Mouse (Mus musculus) stomach, postnatal 0 days (tissue): ENCODE results near the gene Snx4. TPM values are rescaled to one million over a fixed set of nuclear protein-coding genes. Genes with fewer than 3 reads are reported as not detected.

Experiments used
- ATAC-seq: fragments of 200-750 bp; cut with Nextera tagmentation; 2 replicates; pipeline ENCODE4 v1.8.0; 2017; ENCODE audit not compliant: low FRiP score, low TSS enrichment
- DNase-seq: peaks from one replicate; pipeline ENCODE4 v3.0.0-alpha.2; 2016; ENCODE audit warnings: low spot score
- H3K27ac ChIP-seq: fragments of 300-500 bp; sonication (generic); replicated peaks from 2 replicates; pipeline ENCODE4 v1.5.1; 2014; ENCODE audit warnings: mild to moderate bottlenecking, control low read depth
- H3K27me3 ChIP-seq: fragments of 300-500 bp; sonication (generic); 2 replicates; pipeline ENCODE4 v1.6.1; 2014; ENCODE audit warnings: low read length; ENCODE audit not compliant: control insufficient read depth, insufficient read depth
- H3K36me3 ChIP-seq: fragments of 300-500 bp; sonication (generic); 2 replicates; pipeline ENCODE4 v1.6.1; 2014; ENCODE audit warnings: low read length, mixed read lengths; ENCODE audit not compliant: control insufficient read depth, insufficient read depth
- H3K4me1 ChIP-seq: fragments of 300-500 bp; sonication (generic); replicated peaks from 2 replicates; pipeline ENCODE4 v1.6.1; 2014; ENCODE audit warnings: antibody characterized with exemption; ENCODE audit not compliant: control insufficient read depth, insufficient read depth
- H3K4me2 ChIP-seq: fragments of 300-500 bp; sonication (generic); replicated peaks from 2 replicates; pipeline ENCODE4 v1.6.1; 2014; ENCODE audit warnings: low read depth, mild to moderate bottlenecking, control low read depth, moderate library complexity
- H3K4me3 ChIP-seq: fragments of 300-500 bp; sonication (generic); 2 replicates; pipeline ENCODE4 v1.5.1; 2014; ENCODE audit warnings: low read depth, low read length, control low read depth
- H3K9ac ChIP-seq: fragments of 300-500 bp; sonication (generic); 2 replicates; pipeline ENCODE4 v1.6.1; 2014; ENCODE audit warnings: mild to moderate bottlenecking, low read length, control low read depth, mixed read lengths
- H3K9me3 ChIP-seq: fragments of 300-500 bp; sonication (generic); 2 replicates; pipeline ENCODE4 v1.6.1; 2016; ENCODE audit warnings: low read length; ENCODE audit not compliant: control insufficient read depth
- CTCF ChIP-seq: IDR thresholded peaks from 2 replicates; pipeline ENCODE4 v1.5.1; 2016; ENCODE audit warnings: antibody characterized with exemption, low read depth, mild to moderate bottlenecking, moderate library complexity
- EP300 ChIP-seq: optimal IDR thresholded peaks from 2 replicates; pipeline ENCODE3; 2016; ENCODE audit warnings: antibody characterized with exemption
- whole genome bisulfite sequencing: fragments of 180-500 bp; shearing (Covaris S2); extraction: QIAGEN DNeasy Blood & Tissue Kit; methylation state at CpG from one replicate; pipeline ENCODE4 v1.1.7; 2014; 5-methylcytosine and 5-hydroxymethylcytosine counted together
- polyA plus RNA-seq: library from polyadenylated mRNA; unstranded; fragments of >200 nt; fragmentation: Nextera tagmentation; extraction: Ambion mirVana; gene quantifications from 2 replicates; pipeline ENCODE4 v1.2.1, GENCODE M21; 2015

The Snx4 gene
- polyA plus RNA-seq, 1 experiment from 2014 or later = 59.7 TPM

DNA sequence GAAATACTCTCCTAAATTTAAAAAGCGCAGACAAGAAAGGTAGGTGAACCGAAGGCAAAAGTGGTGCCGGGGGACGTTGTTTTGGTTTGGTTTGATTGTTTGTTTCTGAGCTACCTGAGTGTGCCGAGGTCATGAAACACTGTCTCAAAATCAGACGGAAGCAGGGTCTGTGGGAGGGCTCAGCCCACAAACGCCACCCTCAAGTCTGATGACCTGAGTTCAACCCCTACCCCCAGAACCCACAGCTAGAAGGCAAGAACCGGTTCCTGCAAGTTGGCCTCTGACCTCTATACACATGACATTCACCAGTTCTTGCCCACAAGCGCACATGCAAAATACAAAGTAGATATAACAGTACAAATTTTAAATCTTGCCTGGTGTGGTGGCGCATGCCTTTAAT is 86.4 kb downstream of the Snx4 start:
- no peak for DNase-seq
- Histone ChIP-seq H3K4me2 (peak overlapping the region; percentile 39), H3K9me3 (no peaks in the 10 kb centered on the region), H3K27me3 (no peaks in the 10 kb centered on the region), H3K27ac (no peak overlapping the region), H3K9ac (peak overlapping the region; percentile 18; the same call in 1 of the 2 replicates), H3K4me3 (peak overlapping the region; percentile 12; the same call in 1 of the 2 replicates), H3K4me1 (0 out of 2 replicates have a peak, but pooled peaks cover 2% of the 10 kb centered on the region), H3K36me3 (no peaks in the 10 kb centered on the region)
- no peak for TF ChIP-seq CTCF
- no peak for TF ChIP-seq EP300
- ATAC-seq = no peak
- WGBS = 69% methylated on average over 10 of the region's 10 CpGs

- TF ChIP-seq EP300 (no peak), CTCF (no peak)
- Histone ChIP-seq H3K4me1 (0 out of 2 replicates have a peak, but pooled peaks cover 2% of the 10 kb centered on the region), H3K4me3 (no peak overlapping the region), H3K27me3 (no peaks in the 10 kb centered on the region), H3K4me2 (no peak overlapping the region), H3K36me3 (no peaks in the 10 kb centered on the region), H3K9ac (no peak overlapping the region), H3K9me3 (no peaks in the 10 kb centered on the region), H3K27ac (no peak overlapping the region)
- DNase-seq (no peak), ATAC-seq (no peak)
- WGBS = 33% methylated on average over 4 of the region's 4 CpGs
Measured at GRCm38 (mm10) chr16:33338492-33338891, 87.2 kb downstream of the Snx4 start.

GRCm38 (mm10) chr16:33339476-33339875 is 88.2 kb downstream of the Snx4 start:
- Histone ChIP-seq H3K27ac (no peak overlapping the region), H3K27me3 (no peaks in the 10 kb centered on the region), H3K4me2 (no peak overlapping the region), H3K9me3 (no peaks in the 10 kb centered on the region), H3K4me3 (no peak overlapping the region), H3K36me3 (no peaks in the 10 kb centered on the region), H3K9ac (no peak overlapping the region), H3K4me1 (0 out of 2 replicates have a peak, but pooled peaks cover 2% of the 10 kb centered on the region)
- TF ChIP-seq CTCF (no peak), EP300 (no peak)
- ATAC-seq (no peak), DNase-seq (no peak)
- WGBS = 74% methylated on average over 2 of the region's 2 CpGs

- H3K9me3 ChIP-seq = no peaks in the 10 kb centered on the region
- no peak overlapping the region for H3K4me3 ChIP-seq
- H3K4me1 ChIP-seq = 0 out of 2 replicates have a peak, but pooled peaks cover 2% of the 10 kb centered on the region
- H3K4me2 ChIP-seq = no peak overlapping the region
- H3K27ac ChIP-seq = no peak overlapping the region
- DNase-seq (no peak), ATAC-seq (no peak)
- TF ChIP-seq EP300 = no peak
- no peak for TF ChIP-seq CTCF
- no peaks in the 10 kb centered on the region for H3K27me3 ChIP-seq
- no peak overlapping the region for H3K9ac ChIP-seq
- 53% methylated on average over 1 of the region's 1 CpGs for WGBS
- no peaks in the 10 kb centered on the region for H3K36me3 ChIP-seq
Measured at GRCm38 (mm10) chr16:33342356-33342755, 91.1 kb downstream of the Snx4 start.

- TF ChIP-seq EP300 (no peak), CTCF (no peak)
- H3K4me2 ChIP-seq = no peak overlapping the region
- no peak overlapping the region for H3K27ac ChIP-seq
- WGBS = 70% methylated on average over 5 of the region's 5 CpGs
- no peaks in the 10 kb centered on the region for H3K27me3 ChIP-seq
- no peaks in the 10 kb centered on the region for H3K9me3 ChIP-seq
- H3K4me3 ChIP-seq = no peak overlapping the region
- H3K36me3 ChIP-seq = no peaks in the 10 kb centered on the region
- H3K9ac ChIP-seq = no peak overlapping the region
- DNase-seq = no peak
- H3K4me1 ChIP-seq = no peaks in the 10 kb centered on the region
- no peak for ATAC-seq
Measured at GRCm38 (mm10) chr16:33343106-33343505, 91.9 kb downstream of the Snx4 start.

- no peak for DNase-seq
- ATAC-seq = no peak
- Histone ChIP-seq H3K9me3 (no peaks in the 10 kb centered on the region), H3K4me3 (no peak overlapping the region), H3K4me1 (no peaks in the 10 kb centered on the region), H3K27me3 (no peaks in the 10 kb centered on the region), H3K27ac (no peak overlapping the region), H3K36me3 (no peaks in the 10 kb centered on the region), H3K9ac (no peak overlapping the region), H3K4me2 (no peak overlapping the region)
- no peak for TF ChIP-seq CTCF
- no peak for TF ChIP-seq EP300
- 82% methylated on average over 7 of the region's 7 CpGs for WGBS
Measured at GRCm38 (mm10) chr16:33343601-33344000, 92.4 kb downstream of the Snx4 start.
